Mouse (Mus musculus): ENCODE data around the gene Ppp2r3d. TPM values are rescaled to one million over a fixed set of nuclear protein-coding genes. Genes with fewer than 3 reads are reported as not detected.

The Ppp2r3d gene
- polyA plus RNA-seq, 2 experiments from 2014 or later = 11.5 to 12.8 TPM

DNA sequence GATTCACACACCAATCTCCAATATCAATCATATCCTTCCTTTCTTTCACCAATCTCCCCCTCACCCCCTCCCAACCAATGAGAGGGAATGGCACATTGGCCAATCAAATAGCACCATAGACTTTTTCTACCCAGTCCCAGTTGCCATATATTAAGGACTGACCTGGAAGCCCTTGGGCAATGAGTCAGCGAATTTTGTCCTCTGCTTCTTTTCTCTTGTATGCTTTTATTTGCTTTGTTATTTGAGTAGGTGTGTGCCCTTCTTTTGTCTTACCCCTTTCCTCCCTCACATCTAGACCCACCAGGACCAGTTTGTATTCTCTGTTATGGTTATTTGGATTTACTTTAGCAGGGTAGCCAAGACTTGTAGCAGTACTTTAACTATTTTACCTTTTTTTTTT lies 68.1 kb downstream of the Ppp2r3d start:
- no peak for ATAC-seq

Other genes starting within 250 kb of the Ppp2r3d start
- gene 2010315B03Rik, start 164.2 kb downstream of the Ppp2r3d start, polyA plus RNA-seq (2017; shearing (Covaris generic)) = 10 to 100 TPM; 20.6 to 27.3 TPM
- not detected for gene Gm21836, start 16.9 kb upstream of the Ppp2r3d start, polyA plus RNA-seq (2017; shearing (Covaris generic))

Measured in activated CD4-positive, CD25-positive, alpha-beta regulatory T cell, adult 4 months (primary cell).